Mouse (Mus musculus) ZHBTc4 (cell line): ENCODE results near the gene Slc30a10.
A peak's percentile ranks its signal among the peaks of the same experiment; 100 is the strongest.

Experiments
- DNase-seq: peaks from one replicate; pipeline ENCODE4 v3.0.0-alpha.2; 2011; ENCODE audit warnings: low read depth, low spot score

Gene Slc30a10

DNA sequence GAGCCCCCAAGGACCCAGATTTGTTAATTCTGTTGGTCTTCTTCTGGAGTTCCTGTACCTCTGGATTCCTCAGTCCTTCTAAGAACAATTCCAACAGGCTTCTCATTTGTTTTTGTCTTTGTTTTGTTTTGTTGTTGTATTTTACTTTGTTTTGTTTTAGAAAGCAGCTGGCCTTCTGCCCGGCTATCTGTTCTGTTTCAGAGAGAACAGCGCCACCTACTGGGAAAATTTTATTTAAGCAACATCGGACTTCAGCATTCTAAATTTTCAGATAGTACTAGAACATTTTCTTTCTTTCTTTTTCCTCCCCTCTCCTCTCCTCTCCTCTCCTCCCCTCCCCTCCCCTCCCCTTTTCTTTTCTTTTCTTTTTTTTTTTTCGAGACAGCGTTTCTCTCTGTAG is 62.9 kb downstream of the Slc30a10 start:
- peak; percentile 77 for DNase-seq
